Mouse (Mus musculus) kidney, embryonic 16.5 days (tissue): Measurements from ENCODE around the gene Opcml. TPM values are rescaled to one million over a fixed set of nuclear protein-coding genes. Genes with fewer than 3 reads are reported as not detected.

Source experiments
- ATAC-seq: fragments of 200-750 bp; cut with Nextera tagmentation; 2 replicates; pipeline ENCODE4 v1.8.0; 2017; ENCODE audit warnings: moderate TSS enrichment; ENCODE audit not compliant: low FRiP score, low TSS enrichment
- H3K27ac ChIP-seq: fragments of 300-500 bp; sonication (generic); 2 replicates; pipeline ENCODE4 v1.5.1; 2014; ENCODE audit warnings: low read length
- H3K27me3 ChIP-seq: fragments of 300-500 bp; sonication (generic); 2 replicates; pipeline ENCODE4 v1.6.1; 2014; ENCODE audit warnings: low read length, control low read depth, mixed read lengths; ENCODE audit not compliant: insufficient read depth
- H3K36me3 ChIP-seq: fragments of 300-500 bp; sonication (generic); 2 replicates; pipeline ENCODE4 v1.6.1; 2014; ENCODE audit warnings: low read length, control low read depth, mixed read lengths; ENCODE audit not compliant: insufficient read depth
- H3K4me1 ChIP-seq: fragments of 300-500 bp; sonication (generic); 2 replicates; pipeline ENCODE4 v1.6.1; 2014; ENCODE audit warnings: low read length, control low read depth, mixed read lengths; ENCODE audit not compliant: insufficient read depth
- H3K4me2 ChIP-seq: fragments of 300-500 bp; sonication (generic); replicated peaks from 2 replicates; pipeline ENCODE4 v1.6.1; 2014; ENCODE audit warnings: low read depth, low read length
- H3K4me3 ChIP-seq: fragments of 300-500 bp; sonication (generic); 2 replicates; pipeline ENCODE4 v1.5.1; 2014; ENCODE audit warnings: mild to moderate bottlenecking, low read length
- H3K9ac ChIP-seq: fragments of 300-500 bp; sonication (generic); replicated peaks from 2 replicates; pipeline ENCODE4 v1.6.1; 2014; ENCODE audit warnings: low read length
- H3K9me3 ChIP-seq: fragments of 300-500 bp; sonication (generic); 2 replicates; pipeline ENCODE4 v1.6.1; 2016; ENCODE audit warnings: low read length, control low read depth
- WGBS: fragments of 180-500 bp; shearing (Covaris S2); extraction: QIAGEN DNeasy Blood & Tissue Kit; methylation state at CpG from one replicate; pipeline ENCODE4 v1.1.7; 2014; 5-methylcytosine and 5-hydroxymethylcytosine counted together
- polyA plus RNA-seq: library from polyadenylated mRNA; unstranded; fragments of >200 nt; fragmentation: Nextera tagmentation; extraction: Ambion mirVana; gene quantifications from 2 replicates; pipeline ENCODE4 v1.2.1, GENCODE M21; 2015

The Opcml gene
- polyA plus RNA-seq, 1 experiment from 2014 or later, result 2.0 TPM

- Histone ChIP-seq H3K27ac (no peak overlapping the region), H3K4me3 (no peak overlapping the region)
- ATAC-seq, result no peak
Observed at GRCm38 (mm10) chr9:27925650-27926049, 135.1 kb downstream of the Opcml start.

DNA sequence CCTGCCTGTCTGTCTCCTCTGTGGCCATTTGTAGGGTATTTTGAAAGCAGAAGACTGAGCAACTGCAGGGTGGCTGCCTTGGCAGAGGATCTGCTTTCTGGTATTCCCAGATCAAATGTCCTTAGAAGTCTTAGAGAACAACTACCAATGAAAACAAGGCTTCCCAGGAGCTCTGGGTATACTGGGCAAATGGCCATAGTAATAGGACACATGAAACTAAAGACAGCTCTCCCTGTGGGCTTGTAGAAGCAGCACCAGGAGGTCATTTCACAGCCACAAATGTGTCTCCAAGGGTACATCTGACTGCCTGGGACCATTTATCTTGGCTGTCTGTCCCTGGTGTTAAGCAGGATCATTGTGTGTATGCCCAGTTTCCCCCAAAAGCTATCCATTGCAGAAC is 146.7 kb downstream of the Opcml start:
- H3K9ac ChIP-seq, result no peak overlapping the region
- no peaks in the 10 kb centered on the region for H3K27me3 ChIP-seq
- H3K27ac ChIP-seq, result no peak overlapping the region
- H3K36me3 ChIP-seq, result no peaks in the 10 kb centered on the region
- H3K4me3 ChIP-seq, result no peak overlapping the region
- H3K4me1 ChIP-seq, result 0 out of 2 replicates have a peak, but pooled peaks cover 5% of the 10 kb centered on the region
- H3K4me2 ChIP-seq, result no peak overlapping the region
- H3K9me3 ChIP-seq, result no peaks in the 10 kb centered on the region
- no peak; the same call in 1 of the 2 replicates for ATAC-seq

More at GRCm38 (mm10) chr9:27925650-27926049, 135.1 kb downstream of the Opcml start:
- 48% methylated on average over 2 of the region's 2 CpGs for WGBS
- Histone ChIP-seq H3K36me3 (no peaks in the 10 kb centered on the region), H3K9ac (no peak overlapping the region), H3K4me2 (no peak overlapping the region), H3K9me3 (no peaks in the 10 kb centered on the region), H3K4me1 (no peaks in the 10 kb centered on the region), H3K27me3 (no peaks in the 10 kb centered on the region)

DNA sequence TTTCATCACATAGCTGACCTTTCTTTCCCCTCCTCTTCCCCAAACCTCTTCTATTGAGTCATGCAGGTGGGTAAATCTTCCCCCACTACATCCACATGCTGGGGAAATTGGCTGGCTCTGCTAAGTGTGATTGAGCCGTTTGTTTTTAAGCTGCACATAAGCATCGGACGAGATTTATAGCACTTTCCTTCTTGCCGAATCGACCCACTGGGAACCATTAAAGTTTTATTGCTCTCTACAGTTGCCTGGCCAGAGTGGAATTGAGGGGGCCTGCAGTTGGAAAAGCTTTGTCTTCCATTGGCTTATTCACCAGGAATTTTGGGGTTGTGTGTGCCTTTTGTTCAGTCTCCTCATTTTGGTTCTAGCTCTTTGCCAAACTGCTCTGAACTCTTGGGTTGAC is 147.1 kb downstream of the Opcml start:
- Histone ChIP-seq H3K9ac (no peak overlapping the region), H3K4me3 (no peak overlapping the region), H3K4me1 (0 out of 2 replicates have a peak, but pooled peaks cover 5% of the 10 kb centered on the region), H3K27me3 (no peaks in the 10 kb centered on the region), H3K36me3 (no peaks in the 10 kb centered on the region), H3K9me3 (no peaks in the 10 kb centered on the region), H3K27ac (no peak overlapping the region), H3K4me2 (no peak overlapping the region)
- WGBS, result 11% methylated on average over 5 of the region's 5 CpGs
- no peak; the same call in 1 of the 2 replicates for ATAC-seq

GRCm38 (mm10) chr9:27945323-27946010 is 154.9 kb downstream of the Opcml start:
- WGBS, result 25% methylated on average over 11 of the region's 11 CpGs
- peaks cover 5% of the 10 kb centered on the region for H3K4me1 ChIP-seq
- no peak overlapping the region for H3K4me2 ChIP-seq
- H3K9me3 ChIP-seq, result no peaks in the 10 kb centered on the region
- no peak for ATAC-seq
- no peak overlapping the region for H3K9ac ChIP-seq
- no peak overlapping the region for H3K4me3 ChIP-seq
- H3K36me3 ChIP-seq, result no peaks in the 10 kb centered on the region
- no peak overlapping the region for H3K27ac ChIP-seq
- no peaks in the 10 kb centered on the region for H3K27me3 ChIP-seq

DNA sequence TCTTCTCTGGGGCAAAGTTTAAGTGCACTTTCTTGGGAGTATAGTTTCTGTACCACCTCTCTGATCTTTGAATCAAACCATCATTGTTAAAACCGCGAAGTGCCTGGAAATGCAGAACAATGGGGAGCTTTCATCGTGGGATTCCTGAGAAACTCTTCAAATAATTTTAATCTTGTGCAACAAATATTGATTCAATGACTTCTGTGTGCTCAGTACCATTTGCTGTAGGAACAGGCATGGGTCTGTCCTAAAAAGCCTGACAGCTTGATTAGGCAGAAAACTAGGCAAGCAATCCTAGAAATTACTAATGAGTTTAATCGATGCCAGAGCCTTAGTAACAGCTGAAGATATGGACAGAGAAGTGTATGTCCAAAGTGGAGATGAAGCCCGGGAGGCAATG is 160.5 kb downstream of the Opcml start:
- H3K4me2 ChIP-seq, result no peak overlapping the region
- H3K9ac ChIP-seq, result no peak overlapping the region
- no peak overlapping the region for H3K27ac ChIP-seq
- 70% methylated on average over 5 of the region's 5 CpGs for WGBS
- peaks cover 2% of the 10 kb centered on the region; the same call in 1 of the 2 replicates for H3K4me1 ChIP-seq
- no peak for ATAC-seq
- no peaks in the 10 kb centered on the region for H3K36me3 ChIP-seq
- H3K27me3 ChIP-seq, result no peaks in the 10 kb centered on the region
- H3K4me3 ChIP-seq, result no peak overlapping the region
- no peaks in the 10 kb centered on the region for H3K9me3 ChIP-seq

DNA sequence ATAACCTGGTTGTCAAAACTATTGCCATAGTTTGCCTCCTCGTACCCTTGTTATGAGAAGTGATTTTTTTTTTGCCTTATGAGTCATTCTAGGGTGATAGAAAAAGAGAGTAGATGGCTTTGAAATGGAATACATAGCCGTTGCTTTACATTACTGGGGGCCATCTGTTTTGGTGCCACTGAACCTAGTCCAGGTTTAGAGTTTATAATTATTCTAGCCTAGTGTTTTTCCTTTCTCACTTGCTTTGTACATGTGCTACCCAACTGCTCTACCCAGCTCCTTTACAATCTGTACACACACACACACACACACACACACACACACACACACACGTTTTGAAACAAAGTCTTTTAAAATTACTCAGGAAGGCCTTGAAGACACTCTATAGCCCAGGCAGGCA is 171.1 kb downstream of the Opcml start:
- Histone ChIP-seq H3K4me2 (no peak overlapping the region), H3K36me3 (no peaks in the 10 kb centered on the region), H3K27ac (no peak overlapping the region), H3K4me1 (no peaks in the 10 kb centered on the region), H3K9ac (no peak overlapping the region), H3K9me3 (no peaks in the 10 kb centered on the region), H3K27me3 (no peaks in the 10 kb centered on the region; the same call in 1 of the 2 replicates), H3K4me3 (no peak overlapping the region)
- ATAC-seq, result no peak
- 78% methylated on average over 3 of the region's 3 CpGs for WGBS

DNA sequence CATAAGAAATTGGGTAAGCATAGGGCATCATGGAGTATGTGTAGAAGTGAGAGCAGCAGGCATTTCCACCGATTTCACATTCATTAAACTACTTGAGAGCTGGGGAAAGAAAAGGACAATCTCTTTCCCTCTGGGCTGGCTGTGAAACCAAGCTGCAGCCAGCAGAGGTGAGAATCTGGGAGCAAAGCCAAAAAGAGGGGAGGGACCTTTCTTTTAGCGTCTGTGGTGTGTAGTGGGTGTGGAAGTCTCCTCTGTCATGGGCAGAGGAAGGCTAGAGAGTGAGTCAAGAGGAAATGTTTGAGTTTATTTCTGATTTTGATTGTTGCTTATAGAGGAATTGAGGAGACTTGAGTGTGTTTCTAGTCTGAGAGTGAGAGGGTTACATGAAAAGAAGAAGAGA is 172.8 kb downstream of the Opcml start:
- no peak overlapping the region for H3K4me2 ChIP-seq
- H3K27ac ChIP-seq, result no peak overlapping the region
- H3K4me1 ChIP-seq, result no peaks in the 10 kb centered on the region
- no peaks in the 10 kb centered on the region for H3K36me3 ChIP-seq
- H3K9me3 ChIP-seq, result no peaks in the 10 kb centered on the region
- ATAC-seq, result no peak
- H3K9ac ChIP-seq, result no peak overlapping the region
- no peak overlapping the region for H3K4me3 ChIP-seq
- WGBS, result 43% methylated on average over 2 of the region's 2 CpGs
- H3K27me3 ChIP-seq, result no peaks in the 10 kb centered on the region

DNA sequence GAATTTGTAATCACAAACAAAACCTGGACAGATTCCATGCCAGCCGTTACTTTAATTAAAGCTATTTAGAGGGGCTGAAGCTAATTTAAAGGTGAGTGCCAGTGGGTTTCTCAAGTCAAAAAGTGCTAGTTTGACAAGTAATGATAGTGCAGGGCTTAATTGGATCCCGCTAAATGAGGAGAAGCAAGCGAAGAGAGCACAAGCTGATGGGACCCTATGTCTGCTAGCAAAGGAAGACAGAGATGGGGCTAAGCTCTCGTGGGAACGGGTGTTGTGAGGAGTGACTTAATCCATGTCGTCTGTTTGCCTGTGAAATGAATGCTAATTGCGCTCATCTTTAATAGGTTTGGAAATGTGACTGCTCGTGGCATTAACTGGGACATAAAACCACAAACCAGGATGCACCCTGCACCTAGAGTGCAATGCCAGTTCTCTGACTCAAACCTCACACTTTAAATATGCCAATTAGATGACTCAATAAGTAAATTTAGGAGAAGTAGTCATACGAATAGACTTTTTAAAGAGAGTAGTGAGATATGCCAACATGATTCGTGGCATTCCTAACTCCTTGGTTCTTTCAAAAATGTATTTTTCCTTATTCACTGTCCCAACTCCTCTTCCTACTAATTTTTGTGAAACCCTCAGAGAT is 174.5 kb downstream of the Opcml start:
- Histone ChIP-seq H3K36me3 (no peaks in the 10 kb centered on the region), H3K27me3 (no peaks in the 10 kb centered on the region), H3K4me3 (no peak overlapping the region), H3K9ac (no peak overlapping the region), H3K27ac (no peak overlapping the region), H3K9me3 (no peaks in the 10 kb centered on the region), H3K4me1 (no peaks in the 10 kb centered on the region), H3K4me2 (no peak overlapping the region)
- ATAC-seq, result no peak
- WGBS, result 74% methylated on average over 10 of the region's 10 CpGs

DNA sequence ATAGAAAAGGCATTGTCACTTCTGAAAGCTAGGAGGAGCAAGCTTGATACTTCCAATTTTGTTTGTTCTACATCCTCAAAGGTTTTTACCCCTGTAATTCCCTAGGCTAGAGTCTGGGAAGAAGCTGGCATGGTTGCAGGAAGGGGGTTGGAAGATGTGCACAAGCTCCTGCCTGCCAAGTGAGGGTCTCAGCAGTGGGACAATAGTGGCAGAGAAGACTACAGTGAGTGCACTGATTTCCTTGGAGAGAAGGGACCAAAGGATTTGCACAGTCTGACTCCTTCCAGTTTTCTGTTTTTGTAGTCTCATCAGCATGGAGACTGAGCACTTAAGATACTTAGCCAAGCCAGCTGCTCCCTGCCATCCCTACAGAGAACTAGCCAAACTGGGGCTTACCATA is 177.7 kb downstream of the Opcml start:
- Histone ChIP-seq H3K9ac (no peak overlapping the region), H3K27ac (no peak overlapping the region), H3K4me1 (no peaks in the 10 kb centered on the region), H3K9me3 (no peaks in the 10 kb centered on the region), H3K4me3 (no peak overlapping the region), H3K4me2 (no peak overlapping the region), H3K36me3 (no peaks in the 10 kb centered on the region), H3K27me3 (no peaks in the 10 kb centered on the region)
- no peak for ATAC-seq

DNA sequence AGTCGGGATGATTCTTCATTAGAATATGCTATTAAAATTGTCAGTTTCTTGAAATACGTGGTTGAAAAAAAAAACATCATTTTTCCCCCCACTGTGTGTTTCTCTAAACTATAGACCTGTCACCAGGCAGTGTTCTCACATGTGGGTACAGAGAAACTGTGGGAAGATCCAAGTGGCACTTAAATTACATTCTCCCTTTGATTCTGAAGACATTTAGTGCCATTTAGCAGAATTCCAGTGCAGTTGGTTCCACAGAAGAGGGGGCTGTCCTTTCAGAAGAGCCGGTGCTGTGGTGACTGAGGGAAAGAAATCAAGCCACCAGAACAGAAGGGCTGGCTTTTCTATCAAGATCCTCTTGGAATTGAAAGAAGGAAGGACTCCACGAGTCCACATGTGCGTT is 181.7 kb downstream of the Opcml start:
- no peak overlapping the region for H3K27ac ChIP-seq
- H3K4me2 ChIP-seq, result no peak overlapping the region
- H3K9ac ChIP-seq, result no peak overlapping the region
- WGBS, result 66% methylated on average over 5 of the region's 5 CpGs
- no peak for ATAC-seq
- 0 out of 2 replicates have a peak, but pooled peaks cover 3% of the 10 kb centered on the region for H3K9me3 ChIP-seq
- H3K27me3 ChIP-seq, result no peaks in the 10 kb centered on the region
- H3K4me3 ChIP-seq, result no peak overlapping the region
- H3K36me3 ChIP-seq, result no peaks in the 10 kb centered on the region
- no peaks in the 10 kb centered on the region for H3K4me1 ChIP-seq
